Mouse (Mus musculus) lung, embryonic 14.5 days (tissue): Measurements from ENCODE around the gene Rtp3. TPM values are rescaled to one million over a fixed set of nuclear protein-coding genes. Genes with fewer than 3 reads are reported as not detected.

Experiments
- ATAC-seq: fragments of 200-750 bp; cut with Nextera tagmentation; 2 replicates; pipeline ENCODE4 v1.8.0; 2017; ENCODE audit warnings: mild to moderate bottlenecking, moderate TSS enrichment, moderate library complexity; ENCODE audit not compliant: insufficient read depth
- DNase-seq: peaks from one replicate; pipeline ENCODE4 v3.0.0-alpha.2; 2015
- H3K27ac ChIP-seq: fragments of 300-500 bp; sonication (generic); 2 replicates; pipeline ENCODE4 v1.5.1; 2014; ENCODE audit warnings: low read depth, mild to moderate bottlenecking, moderate library complexity
- H3K27me3 ChIP-seq: fragments of 300-500 bp; sonication (generic); 2 replicates; pipeline ENCODE4 v1.6.1; 2014; ENCODE audit warnings: low read length, control low read depth; ENCODE audit not compliant: insufficient read depth
- H3K36me3 ChIP-seq: fragments of 300-500 bp; sonication (generic); 2 replicates; pipeline ENCODE4 v1.6.1; 2014; ENCODE audit warnings: control low read depth; ENCODE audit not compliant: insufficient read depth
- H3K4me1 ChIP-seq: fragments of 300-500 bp; sonication (generic); 2 replicates; pipeline ENCODE4 v1.6.1; 2014; ENCODE audit warnings: antibody characterized with exemption, control low read depth; ENCODE audit not compliant: insufficient read depth
- H3K4me2 ChIP-seq: fragments of 300-500 bp; sonication (generic); 2 replicates; pipeline ENCODE4 v1.6.1; 2014; ENCODE audit warnings: mild to moderate bottlenecking
- H3K4me3 ChIP-seq: fragments of 300-500 bp; sonication (generic); 2 replicates; pipeline ENCODE4 v1.5.1; 2014; ENCODE audit warnings: low read depth, low read length
- H3K9ac ChIP-seq: fragments of 300-500 bp; sonication (generic); 2 replicates; pipeline ENCODE4 v1.6.1; 2014
- H3K9me3 ChIP-seq: fragments of 300-500 bp; sonication (generic); 2 replicates; pipeline ENCODE4 v1.6.1; 2016; ENCODE audit warnings: low read depth, low read length, control low read depth
- CTCF ChIP-seq: IDR thresholded peaks from 2 replicates; pipeline ENCODE4 v1.5.1; 2016; ENCODE audit warnings: antibody characterized with exemption, low read depth
- WGBS: fragments of 180-500 bp; shearing (Covaris S2); extraction: QIAGEN DNeasy Blood & Tissue Kit; methylation state at CpG from one replicate; pipeline ENCODE4 v1.1.7; 2014; 5-methylcytosine and 5-hydroxymethylcytosine counted together
- polyA plus RNA-seq: library from polyadenylated mRNA; unstranded; fragments of >200 nt; fragmentation: Nextera tagmentation; extraction: Ambion mirVana; gene quantifications from 2 replicates; pipeline ENCODE4 v1.2.1, GENCODE M21; 2014

Rtp3 gene
- polyA plus RNA-seq = 0.15 and 0.41 TPM in 2 replicates

- ATAC-seq (no peak), DNase-seq (peak; percentile 42)
- H3K36me3 ChIP-seq = no peaks in the 10 kb centered on the region
- H3K4me2 ChIP-seq = no peak within 1 kb of the TSS
- no peak within 1 kb of the TSS for H3K9ac ChIP-seq
- 37% methylated on average over 6 of the region's 6 CpGs for WGBS
- no peaks in the 10 kb centered on the region for H3K27me3 ChIP-seq
- TF ChIP-seq CTCF = no peak
- H3K4me3 ChIP-seq = no peak within 1 kb of the TSS
- no peaks in the 10 kb centered on the region for H3K9me3 ChIP-seq
- no peaks in the 10 kb centered on the region for H3K4me1 ChIP-seq
- no peak within 1 kb of the TSS for H3K27ac ChIP-seq
Observed at GRCm38 (mm10) chr9:110990204-110990603, at the start of gene Rtp3. Rtp3 (minus strand) TSS chr9:110990583.

- Histone ChIP-seq H3K27ac (no peak overlapping the region), H3K4me3 (no peak overlapping the region), H3K9me3 (no peaks in the 10 kb centered on the region), H3K27me3 (no peaks in the 10 kb centered on the region), H3K4me1 (no peaks in the 10 kb centered on the region), H3K4me2 (no peak overlapping the region), H3K36me3 (no peaks in the 10 kb centered on the region), H3K9ac (no peak overlapping the region)
- ATAC-seq = no peak
- TF ChIP-seq CTCF = no peak
- peak; percentile 36 for DNase-seq
- WGBS = 48% methylated on average over 4 of the region's 4 CpGs
Observed at GRCm38 (mm10) chr9:111039966-111040365, 49.6 kb upstream of the Rtp3 start.

GRCm38 (mm10) chr9:111033717-111034116 lies 43.3 kb upstream of the Rtp3 start:
- Histone ChIP-seq H3K27ac (no peak overlapping the region), H3K27me3 (no peaks in the 10 kb centered on the region), H3K9me3 (no peaks in the 10 kb centered on the region), H3K4me2 (no peak overlapping the region), H3K4me1 (no peaks in the 10 kb centered on the region), H3K36me3 (no peaks in the 10 kb centered on the region), H3K9ac (no peak overlapping the region), H3K4me3 (no peak overlapping the region)
- ATAC-seq (no peak), DNase-seq (no peak)
- WGBS = 83% methylated on average over 4 of the region's 4 CpGs
- TF ChIP-seq CTCF = no peak

GRCm38 (mm10) chr9:111026791-111027190 lies 36.4 kb upstream of the Rtp3 start:
- Histone ChIP-seq H3K4me2 (no peak overlapping the region), H3K9ac (no peak overlapping the region), H3K4me1 (no peaks in the 10 kb centered on the region), H3K9me3 (no peaks in the 10 kb centered on the region), H3K27ac (no peak overlapping the region), H3K27me3 (no peaks in the 10 kb centered on the region), H3K36me3 (no peaks in the 10 kb centered on the region), H3K4me3 (no peak overlapping the region)
- no peak for DNase-seq
- no peak for TF ChIP-seq CTCF
- 83% methylated on average over 10 of the region's 10 CpGs for WGBS
- no peak for ATAC-seq

GRCm38 (mm10) chr9:111019022-111019421 lies 28.6 kb upstream of the Rtp3 start, which contains the start of gene Ltf:
Ltf (plus strand) TSS chr9:111019271.
- ATAC-seq (no peak), DNase-seq (no peak)
- Histone ChIP-seq H3K36me3 (no peaks in the 10 kb centered on the region), H3K9ac (no peak within 1 kb of the TSS), H3K4me2 (no peak within 1 kb of the TSS), H3K4me1 (no peaks in the 10 kb centered on the region), H3K27ac (no peak within 1 kb of the TSS), H3K27me3 (no peaks in the 10 kb centered on the region), H3K9me3 (no peaks in the 10 kb centered on the region), H3K4me3 (no peak within 1 kb of the TSS)
- no peak for TF ChIP-seq CTCF
- WGBS = 69% methylated on average over 5 of the region's 5 CpGs

- DNase-seq (no peak), ATAC-seq (no peak)
- no peaks in the 10 kb centered on the region for H3K27me3 ChIP-seq
- H3K27ac ChIP-seq = no peak overlapping the region
- H3K9ac ChIP-seq = no peak overlapping the region
- H3K9me3 ChIP-seq = no peaks in the 10 kb centered on the region
- WGBS = 80% methylated on average over 4 of the region's 4 CpGs
- no peak overlapping the region for H3K4me2 ChIP-seq
- no peaks in the 10 kb centered on the region for H3K36me3 ChIP-seq
- H3K4me3 ChIP-seq = no peak overlapping the region
- peak; percentile 23; the same call in 1 of the 2 replicates for TF ChIP-seq CTCF
- no peaks in the 10 kb centered on the region for H3K4me1 ChIP-seq
Observed at GRCm38 (mm10) chr9:111015658-111016057, 25.3 kb upstream of the Rtp3 start.

- no peak overlapping the region for H3K4me3 ChIP-seq
- no peak overlapping the region for H3K4me2 ChIP-seq
- no peak for ATAC-seq
- no peaks in the 10 kb centered on the region for H3K9me3 ChIP-seq
- WGBS = 69% methylated on average over 3 of the region's 3 CpGs
- TF ChIP-seq CTCF = no peak
- H3K27me3 ChIP-seq = no peaks in the 10 kb centered on the region
- H3K36me3 ChIP-seq = no peaks in the 10 kb centered on the region
- H3K9ac ChIP-seq = no peak overlapping the region
- DNase-seq = no peak
- H3K4me1 ChIP-seq = no peaks in the 10 kb centered on the region
- no peak overlapping the region for H3K27ac ChIP-seq
Observed at GRCm38 (mm10) chr9:111012041-111012440, 21.7 kb upstream of the Rtp3 start.

- no peaks in the 10 kb centered on the region for H3K4me1 ChIP-seq
- TF ChIP-seq CTCF = no peak
- no peak overlapping the region for H3K27ac ChIP-seq
- no peaks in the 10 kb centered on the region for H3K36me3 ChIP-seq
- no peak for ATAC-seq
- H3K4me3 ChIP-seq = no peak overlapping the region
- H3K9me3 ChIP-seq = no peaks in the 10 kb centered on the region
- no peak overlapping the region for H3K9ac ChIP-seq
- no peak overlapping the region for H3K4me2 ChIP-seq
- WGBS = 80% methylated on average over 9 of the region's 9 CpGs
- H3K27me3 ChIP-seq = no peaks in the 10 kb centered on the region
- no peak for DNase-seq
Observed at GRCm38 (mm10) chr9:111011550-111011949, 21.2 kb upstream of the Rtp3 start.
